Mouse (Mus musculus) effector memory CD4-positive, alpha-beta T cell, adult 7 months (primary cell): ENCODE data around the gene Ttll10. TPM values are rescaled to one million over a fixed set of nuclear protein-coding genes. Genes with fewer than 3 reads are reported as not detected.

Experiments
- polyA plus RNA-seq: library from polyadenylated mRNA; unstranded; fragments of 100-300 nt; shearing (Covaris generic); gene quantifications from one replicate; pipeline ENCODE4 v1.2.1, GENCODE M21; 2017

Gene Ttll10
- not detected for polyA plus RNA-seq

GRCm38 (mm10) chr4:156059261-156059660 is at the start of gene Ttll10:
Gene Ttll10, minus strand, starts transcription at chr4:156059414.

DNA sequence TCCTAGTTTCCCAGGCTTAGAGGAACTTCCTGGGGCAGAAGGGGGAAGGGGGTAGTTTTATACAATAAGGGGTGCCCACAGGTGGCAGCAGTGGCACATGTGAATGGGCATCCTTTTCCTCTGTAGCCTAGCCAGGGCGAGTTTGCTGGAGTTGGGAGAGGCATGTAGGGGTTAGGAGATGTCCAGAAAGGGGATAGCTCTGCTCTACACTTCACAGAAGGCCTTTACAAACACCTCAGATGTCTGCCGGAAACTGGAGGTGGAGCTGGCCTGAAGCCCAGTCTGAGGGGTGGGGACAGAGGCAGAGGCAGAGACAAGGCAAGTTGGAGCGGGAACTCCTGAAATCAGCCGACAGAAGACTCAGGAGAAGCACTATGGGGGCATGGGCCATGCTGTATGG is 33.2 kb downstream of the Ttll10 start, which contains the start of gene Tnfrsf18:
TSS of gene Tnfrsf18 (plus strand) at position 152 of the 400 bp plus-strand sequence.

DNA sequence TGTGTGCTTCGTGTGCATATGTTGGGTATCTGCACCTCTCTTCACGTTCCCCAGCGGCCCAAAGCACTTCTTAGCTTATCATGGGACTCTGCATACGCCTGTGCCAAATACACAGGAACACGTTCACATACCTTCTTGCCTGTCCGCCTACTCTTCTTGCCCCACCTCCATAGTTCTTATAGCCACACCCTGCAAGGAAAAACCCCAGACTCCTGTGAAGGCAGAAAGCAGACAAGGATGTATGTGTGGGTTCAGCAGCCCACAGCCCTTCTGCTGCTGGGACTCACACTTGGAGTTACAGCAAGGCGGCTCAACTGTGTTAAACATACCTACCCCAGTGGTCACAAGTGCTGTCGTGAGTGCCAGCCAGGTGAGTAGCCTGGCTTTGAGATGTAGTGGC is 45.6 kb downstream of the Ttll10 start, which contains the start of gene Tnfrsf4:
TSS of gene Tnfrsf4 (plus strand) at position 207 of the 400 bp plus-strand sequence.

GRCm38 (mm10) chr4:155992241-155992905 is 66.8 kb downstream of the Ttll10 start, which contains the start of the genes B3galt6 and Sdf4:
Gene B3galt6, minus strand, starts transcription at chr4:155992649.
Gene Sdf4, plus strand, starts transcription at chr4:155992872.

Other genes starting within 250 kb of the Ttll10 start
- 320 TPM for gene Ccnl2, start 246.9 kb downstream of the Ttll10 start, polyA plus RNA-seq
- 125 TPM for gene Aurkaip1, start 228.1 kb downstream of the Ttll10 start, polyA plus RNA-seq
- 4.6 TPM for gene Mxra8, start 219.7 kb downstream of the Ttll10 start, polyA plus RNA-seq
- 85.5 TPM for gene Dvl1, start 212.0 kb downstream of the Ttll10 start, polyA plus RNA-seq
- 0.56 TPM for gene Tas1r3, start 196.1 kb downstream of the Ttll10 start, polyA plus RNA-seq
- gene Cptp, start 190.0 kb downstream of the Ttll10 start, polyA plus RNA-seq: 6.9 TPM
- gene Ints11, start 189.9 kb downstream of the Ttll10 start, polyA plus RNA-seq: 63.2 TPM
- 26.4 TPM for gene Pusl1, start 167.6 kb downstream of the Ttll10 start, polyA plus RNA-seq
- gene Acap3, start 167.6 kb downstream of the Ttll10 start, polyA plus RNA-seq: 38.1 TPM
- gene Ube2j2, start 115.6 kb downstream of the Ttll10 start, polyA plus RNA-seq: 179 TPM
- gene C1qtnf12, start 97.1 kb downstream of the Ttll10 start, polyA plus RNA-seq: 3.1 TPM
- 6.7 TPM for gene B3galt6, start 66.8 kb downstream of the Ttll10 start, polyA plus RNA-seq
- 494 TPM for gene Sdf4, start 66.5 kb downstream of the Ttll10 start, polyA plus RNA-seq
- gene Tnfrsf4, start 45.6 kb downstream of the Ttll10 start, polyA plus RNA-seq: 649 TPM
- gene Tnfrsf18, start 33.2 kb downstream of the Ttll10 start, polyA plus RNA-seq: 569 TPM
- gene 9430015G10Rik, start 50.6 kb upstream of the Ttll10 start, polyA plus RNA-seq: 24.1 TPM
- not detected for gene Rnf223, start 71.1 kb upstream of the Ttll10 start, polyA plus RNA-seq
- 2.7 TPM for gene Agrn, start 138.1 kb upstream of the Ttll10 start, polyA plus RNA-seq
- gene Isg15, start 141.4 kb upstream of the Ttll10 start, polyA plus RNA-seq: 118 TPM
- gene AW011738, start 143.9 kb upstream of the Ttll10 start, polyA plus RNA-seq: 66.7 TPM
- 0.69 TPM for gene Perm1, start 156.5 kb upstream of the Ttll10 start, polyA plus RNA-seq
- gene Plekhn1, start 175.4 kb upstream of the Ttll10 start, polyA plus RNA-seq: 23.6 TPM
- gene Noc2l, start 176.6 kb upstream of the Ttll10 start, polyA plus RNA-seq: 163 TPM
- 5.2 TPM for gene Samd11, start 196.2 kb upstream of the Ttll10 start, polyA plus RNA-seq